Mouse (Mus musculus): ENCODE measurements around the gene Gm7694. TPM values are rescaled to one million over a fixed set of nuclear protein-coding genes. Genes with fewer than 3 reads are reported as not detected.

Gene Gm7694
- polyA plus RNA-seq, 1 experiment from 2014 or later = 3.1 TPM

- no peaks in the 10 kb centered on the region for H3K4me1 ChIP-seq (replicated peaks; ENCODE audit: control insufficient read depth, insufficient read depth, low read length)
- H3K27me3 ChIP-seq (ENCODE audit: control insufficient read depth, insufficient read depth, low read length) = no peaks in the 10 kb centered on the region
- no peak overlapping the region for H3K4me2 ChIP-seq (replicated peaks)
- no peak overlapping the region for H3K4me3 ChIP-seq (replicated peaks; ENCODE audit: low read length)
- H3K27ac ChIP-seq = no peak overlapping the region
- ATAC-seq (ENCODE audit: low FRiP score) (no peak), DNase-seq (ENCODE audit: low spot score) (no peak)
- no peak overlapping the region for H3K9ac ChIP-seq
- WGBS = 64% methylated on average over 15 of the region's 15 CpGs
- no peaks in the 10 kb centered on the region for H3K36me3 ChIP-seq (replicated peaks; ENCODE audit: control insufficient read depth, insufficient read depth)
- no peaks in the 10 kb centered on the region for H3K9me3 ChIP-seq (ENCODE audit: control insufficient read depth, low read length)
Observed at GRCm38 (mm10) chr1:170294786-170295570, 11.2 kb downstream of the Gm7694 start.

DNA sequence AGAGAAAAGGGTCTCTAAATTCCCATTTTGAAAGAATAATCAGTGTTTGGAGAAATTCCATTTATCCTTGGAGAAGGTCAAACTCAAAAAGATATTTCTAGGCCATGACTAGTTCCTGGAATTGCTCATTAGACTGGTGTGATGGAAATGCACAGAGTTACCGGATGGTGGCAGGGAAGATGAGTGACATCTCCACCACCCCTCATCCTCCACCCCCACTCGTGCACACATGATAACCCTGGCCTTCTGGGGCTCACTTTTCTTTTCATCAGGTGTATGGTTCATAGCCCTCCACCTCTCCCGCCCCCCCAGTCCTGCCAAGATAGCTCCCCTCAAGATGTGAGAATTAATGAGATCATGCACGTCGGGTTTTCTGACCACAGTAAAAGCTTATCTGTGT, 12.9 kb downstream of the Gm7694 start:
- no peak for DNase-seq (ENCODE audit: low spot score)
- Histone ChIP-seq H3K27me3 (ENCODE audit: control insufficient read depth, insufficient read depth, low read length) (no peaks in the 10 kb centered on the region), H3K36me3 (replicated peaks; ENCODE audit: control insufficient read depth, insufficient read depth) (no peaks in the 10 kb centered on the region), H3K4me1 (replicated peaks; ENCODE audit: control insufficient read depth, insufficient read depth, low read length) (no peaks in the 10 kb centered on the region), H3K9ac (no peak overlapping the region), H3K4me2 (replicated peaks) (no peak overlapping the region), H3K27ac (no peak overlapping the region), H3K4me3 (replicated peaks; ENCODE audit: low read length) (no peak overlapping the region), H3K9me3 (ENCODE audit: control insufficient read depth, low read length) (no peaks in the 10 kb centered on the region)
- WGBS = 66% methylated on average over 5 of the region's 5 CpGs
- ATAC-seq (ENCODE audit: low FRiP score) = no peak

DNA sequence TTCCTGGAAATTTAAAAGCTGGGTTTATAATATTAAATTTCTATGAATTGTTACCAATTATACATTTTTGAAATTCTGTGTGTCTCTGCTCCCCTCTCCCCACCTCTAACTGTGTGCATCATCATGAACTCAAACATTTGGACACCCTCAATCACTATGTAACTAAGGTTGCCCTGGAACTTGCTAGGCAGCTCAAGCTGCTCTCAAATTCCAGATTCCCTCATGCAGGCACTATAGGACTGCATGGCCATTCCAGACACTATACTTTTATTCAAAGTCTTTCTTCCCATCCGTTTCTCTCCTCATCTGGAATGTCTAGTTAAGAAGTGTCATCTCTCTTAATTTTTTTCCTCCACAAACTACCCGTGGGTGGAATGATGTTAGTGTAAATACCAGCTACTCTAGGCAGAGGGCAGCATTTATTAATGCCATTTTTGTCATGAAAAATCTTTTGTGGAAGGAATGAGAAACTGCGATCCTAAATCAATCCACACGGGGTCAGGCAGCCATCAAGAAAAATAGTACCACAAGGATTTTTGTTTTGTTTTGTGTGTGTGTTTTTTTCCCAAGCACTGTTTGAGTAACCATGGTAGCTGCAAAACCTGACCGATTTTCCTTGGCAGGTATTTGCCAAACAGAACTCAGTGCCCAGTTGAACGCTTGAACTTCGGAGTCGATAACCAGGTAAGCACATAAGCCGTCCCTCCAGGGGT, 13.7 kb downstream of the Gm7694 start:
- Histone ChIP-seq H3K4me3 (replicated peaks; ENCODE audit: low read length) (no peak overlapping the region), H3K4me2 (replicated peaks) (no peak overlapping the region), H3K36me3 (replicated peaks; ENCODE audit: control insufficient read depth, insufficient read depth) (no peaks in the 10 kb centered on the region), H3K4me1 (replicated peaks; ENCODE audit: control insufficient read depth, insufficient read depth, low read length) (no peaks in the 10 kb centered on the region), H3K27ac (no peak overlapping the region), H3K27me3 (ENCODE audit: control insufficient read depth, insufficient read depth, low read length) (no peaks in the 10 kb centered on the region), H3K9me3 (ENCODE audit: control insufficient read depth, low read length) (no peaks in the 10 kb centered on the region), H3K9ac (no peak overlapping the region)
- ATAC-seq (ENCODE audit: low FRiP score) = peak; percentile 76
- 41% methylated on average over 9 of the region's 9 CpGs for WGBS
- peak; percentile 89 for DNase-seq (ENCODE audit: low spot score)

GRCm38 (mm10) chr1:170282415-170283129, 23.6 kb downstream of the Gm7694 start:
- no peak for DNase-seq (ENCODE audit: low spot score)
- H3K27ac ChIP-seq = no peak overlapping the region
- 80% methylated on average over 4 of the region's 4 CpGs for WGBS
- ATAC-seq (ENCODE audit: low FRiP score) = no peak
- no peaks in the 10 kb centered on the region for H3K27me3 ChIP-seq (ENCODE audit: control insufficient read depth, insufficient read depth, low read length)
- no peak overlapping the region for H3K9ac ChIP-seq
- H3K4me3 ChIP-seq (replicated peaks; ENCODE audit: low read length) = no peak overlapping the region
- no peaks in the 10 kb centered on the region for H3K4me1 ChIP-seq (replicated peaks; ENCODE audit: control insufficient read depth, insufficient read depth, low read length)
- no peaks in the 10 kb centered on the region for H3K36me3 ChIP-seq (replicated peaks; ENCODE audit: control insufficient read depth, insufficient read depth)
- no peaks in the 10 kb centered on the region for H3K9me3 ChIP-seq (ENCODE audit: control insufficient read depth, low read length)
- H3K4me2 ChIP-seq (replicated peaks) = no peak overlapping the region

DNA sequence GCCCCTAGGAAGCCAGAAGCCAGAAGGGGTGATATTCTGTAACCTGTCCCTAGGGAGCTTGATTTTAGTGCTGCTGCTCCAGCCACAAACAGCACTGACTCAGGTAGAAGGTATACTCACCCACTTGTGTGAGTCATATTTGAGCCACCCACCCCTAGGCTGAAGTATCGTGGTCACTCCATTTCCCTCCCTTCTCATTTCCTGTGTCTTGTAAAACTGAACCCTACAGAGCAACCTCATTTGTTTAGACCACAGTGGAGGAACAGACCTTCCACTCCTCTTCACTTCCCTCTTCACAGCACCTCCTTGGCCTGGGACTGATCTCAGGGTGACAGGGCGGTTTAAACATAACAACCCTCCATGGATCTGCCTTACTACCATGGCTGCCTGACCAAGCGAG, 29.1 kb downstream of the Gm7694 start, which contains the start of gene Sh2d1b1:
Gene Sh2d1b1 (plus strand): TSS at position 305 of the 400 bp plus-strand sequence.
- Histone ChIP-seq H3K9me3 (ENCODE audit: control insufficient read depth, low read length) (0 out of 2 replicates have a peak, but pooled peaks cover 4% of the 10 kb centered on the region), H3K4me2 (replicated peaks) (no peak within 1 kb of the TSS), H3K36me3 (replicated peaks; ENCODE audit: control insufficient read depth, insufficient read depth) (no peaks in the 10 kb centered on the region), H3K27ac (no peak within 1 kb of the TSS), H3K27me3 (ENCODE audit: control insufficient read depth, insufficient read depth, low read length) (no peaks in the 10 kb centered on the region), H3K9ac (no peak within 1 kb of the TSS), H3K4me1 (replicated peaks; ENCODE audit: control insufficient read depth, insufficient read depth, low read length) (no peaks in the 10 kb centered on the region), H3K4me3 (replicated peaks; ENCODE audit: low read length) (no peak within 1 kb of the TSS)
- 96% methylated on average over 2 of the region's 3 CpGs for WGBS
- ATAC-seq (ENCODE audit: low FRiP score) = no peak
- DNase-seq (ENCODE audit: low spot score) = no peak

DNA sequence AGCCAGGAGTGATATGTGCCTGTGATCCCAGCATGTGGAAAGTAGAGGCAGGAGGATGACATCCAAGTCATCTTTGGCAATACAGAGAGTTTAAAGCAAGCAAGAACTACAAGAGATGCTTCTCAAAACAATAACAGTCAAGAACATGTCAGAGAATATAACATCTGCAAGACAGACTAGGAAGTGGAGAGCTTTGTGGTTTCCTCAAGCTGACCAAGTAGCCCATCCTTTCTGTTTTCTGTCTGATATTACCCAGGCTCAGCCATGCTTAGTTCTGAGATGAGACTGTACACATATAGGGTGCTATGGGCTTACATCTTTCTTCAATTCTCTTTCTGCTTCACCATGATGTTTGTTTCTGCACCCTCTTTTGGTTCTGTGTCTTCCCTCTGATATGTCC, 32.9 kb downstream of the Gm7694 start:
- Histone ChIP-seq H3K4me3 (replicated peaks; ENCODE audit: low read length) (no peak overlapping the region), H3K9ac (no peak overlapping the region), H3K36me3 (replicated peaks; ENCODE audit: control insufficient read depth, insufficient read depth) (no peaks in the 10 kb centered on the region), H3K27ac (no peak overlapping the region), H3K27me3 (ENCODE audit: control insufficient read depth, insufficient read depth, low read length) (no peaks in the 10 kb centered on the region), H3K4me2 (replicated peaks) (no peak overlapping the region), H3K9me3 (ENCODE audit: control insufficient read depth, low read length) (0 out of 2 replicates have a peak, but pooled peaks cover 7% of the 10 kb centered on the region), H3K4me1 (replicated peaks; ENCODE audit: control insufficient read depth, insufficient read depth, low read length) (no peaks in the 10 kb centered on the region)
- DNase-seq (ENCODE audit: low spot score) (no peak), ATAC-seq (ENCODE audit: low FRiP score) (no peak)

GRCm38 (mm10) chr1:170270696-170271095, 35.4 kb downstream of the Gm7694 start:
- DNase-seq (ENCODE audit: low spot score) (no peak), ATAC-seq (ENCODE audit: low FRiP score) (no peak)
- H3K4me1 ChIP-seq (replicated peaks; ENCODE audit: control insufficient read depth, insufficient read depth, low read length) = no peaks in the 10 kb centered on the region
- no peak overlapping the region for H3K4me2 ChIP-seq (replicated peaks)
- 0 out of 2 replicates have a peak, but pooled peaks cover 20% of the 10 kb centered on the region for H3K9me3 ChIP-seq (ENCODE audit: control insufficient read depth, low read length)
- WGBS = 87% methylated on average over 4 of the region's 4 CpGs
- no peak overlapping the region for H3K27ac ChIP-seq
- no peaks in the 10 kb centered on the region for H3K27me3 ChIP-seq (ENCODE audit: control insufficient read depth, insufficient read depth, low read length)
- no peak overlapping the region for H3K4me3 ChIP-seq (replicated peaks; ENCODE audit: low read length)
- no peaks in the 10 kb centered on the region for H3K36me3 ChIP-seq (replicated peaks; ENCODE audit: control insufficient read depth, insufficient read depth)
- no peak overlapping the region for H3K9ac ChIP-seq

GRCm38 (mm10) chr1:170270281-170270680, 35.9 kb downstream of the Gm7694 start:
- Histone ChIP-seq H3K9ac (no peak overlapping the region), H3K36me3 (replicated peaks; ENCODE audit: control insufficient read depth, insufficient read depth) (no peaks in the 10 kb centered on the region), H3K4me3 (replicated peaks; ENCODE audit: low read length) (no peak overlapping the region), H3K27me3 (ENCODE audit: control insufficient read depth, insufficient read depth, low read length) (no peaks in the 10 kb centered on the region), H3K4me2 (replicated peaks) (no peak overlapping the region), H3K9me3 (ENCODE audit: control insufficient read depth, low read length) (0 out of 2 replicates have a peak, but pooled peaks cover 19% of the 10 kb centered on the region), H3K27ac (no peak overlapping the region), H3K4me1 (replicated peaks; ENCODE audit: control insufficient read depth, insufficient read depth, low read length) (no peaks in the 10 kb centered on the region)
- no peak for DNase-seq (ENCODE audit: low spot score)
- no peak for ATAC-seq (ENCODE audit: low FRiP score)
- WGBS = 84% methylated on average over 6 of the region's 6 CpGs

- Histone ChIP-seq H3K36me3 (replicated peaks; ENCODE audit: control insufficient read depth, insufficient read depth) (no peaks in the 10 kb centered on the region), H3K27ac (peak overlapping the region; percentile 57; the same call in 1 of the 2 replicates), H3K4me2 (replicated peaks) (peak overlapping the region; percentile 92), H3K9ac (peak overlapping the region; percentile 74), H3K9me3 (ENCODE audit: control insufficient read depth, low read length) (no peaks in the 10 kb centered on the region), H3K27me3 (ENCODE audit: control insufficient read depth, insufficient read depth, low read length) (0 out of 2 replicates have a peak, but pooled peaks cover 3% of the 10 kb centered on the region), H3K4me1 (replicated peaks; ENCODE audit: control insufficient read depth, insufficient read depth, low read length) (peaks cover 4% of the 10 kb centered on the region; the same call in 1 of the 2 replicates), H3K4me3 (replicated peaks; ENCODE audit: low read length) (peak overlapping the region; percentile 74)
- ATAC-seq (ENCODE audit: low FRiP score) = peak; percentile 100
- peak; percentile 90 for DNase-seq (ENCODE audit: low spot score)
- WGBS = 3% methylated on average over 32 of the region's 32 CpGs
Observed at GRCm38 (mm10) chr1:170255560-170255910, 50.6 kb downstream of the Gm7694 start.
